Mouse (Mus musculus): ENCODE measurements around the gene Tktl2.

The Tktl2 gene

GRCm38 (mm10) chr8:66511537-66511936 is at the start of gene Tktl2:
Tktl2 (plus strand) TSS chr8:66511756.
- no peak for DNase-seq

GRCm38 (mm10) chr8:66469821-66470220 is 41.7 kb upstream of the Tktl2 start:
- no peak for DNase-seq

- DNase-seq: no peak
Observed at GRCm38 (mm10) chr8:66476880-66477279, 34.7 kb upstream of the Tktl2 start.

GRCm38 (mm10) chr8:66486084-66486763 is 25.3 kb upstream of the Tktl2 start, which contains the start of gene Tma16:
Tma16 (minus strand) TSS chr8:66486530.
- peak; percentile 32 to 51 for DNase-seq

- DNase-seq: no peak
Observed at GRCm38 (mm10) chr8:66488556-66488955, 23.0 kb upstream of the Tktl2 start.

GRCm38 (mm10) chr8:66490624-66491023 is 20.9 kb upstream of the Tktl2 start:
- no peak for DNase-seq

GRCm38 (mm10) chr8:66494496-66494895 is 17.1 kb upstream of the Tktl2 start:
- no peak for DNase-seq

- peak; percentile 14 for DNase-seq
Observed at GRCm38 (mm10) chr8:66495726-66496125, 15.8 kb upstream of the Tktl2 start.

GRCm38 (mm10) chr8:66496998-66497577 is 14.5 kb upstream of the Tktl2 start:
- no peak for DNase-seq

- no peak for DNase-seq
Observed at GRCm38 (mm10) chr8:66503381-66503780, 8.2 kb upstream of the Tktl2 start.

GRCm38 (mm10) chr8:66519149-66519548 is 7.6 kb downstream of the Tktl2 start:
- no peak for DNase-seq

- DNase-seq: no peak
Observed at GRCm38 (mm10) chr8:66520576-66520975, 9.0 kb downstream of the Tktl2 start.

GRCm38 (mm10) chr8:66550092-66550491 is 38.5 kb downstream of the Tktl2 start:
- no peak for DNase-seq

Measured in thymus, adult 18-20 months (tissue).